Mouse (Mus musculus): ENCODE measurements around the gene Znrf3.
A peak's percentile ranks its signal among the peaks of the same experiment; 100 is the strongest.

Znrf3 gene

DNA sequence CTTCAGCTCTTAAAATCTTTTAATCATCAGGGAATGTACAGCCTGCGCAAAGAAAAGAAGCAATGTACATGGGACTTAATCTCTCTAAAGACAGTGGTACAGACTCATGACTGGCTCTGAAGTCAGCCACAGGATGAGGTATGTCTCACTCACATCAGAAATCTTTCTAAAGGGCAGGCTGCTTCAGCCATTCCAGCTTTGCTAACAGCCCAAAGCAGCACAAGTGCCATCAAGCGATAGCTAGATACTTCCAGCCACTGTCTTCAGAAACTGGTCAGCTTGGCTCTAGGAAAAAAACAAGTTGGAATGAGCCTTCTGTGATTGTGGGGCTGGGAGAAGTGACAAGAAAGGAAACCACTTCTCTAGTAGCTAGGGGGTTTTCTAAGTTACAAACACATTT, 7.0 kb downstream of the Znrf3 start:
- DNase-seq (ENCODE audit: low spot score) = no peak

GRCm38 (mm10) chr11:5436988-5437387, 7.7 kb downstream of the Znrf3 start:
- no peak for DNase-seq (ENCODE audit: low spot score)

DNA sequence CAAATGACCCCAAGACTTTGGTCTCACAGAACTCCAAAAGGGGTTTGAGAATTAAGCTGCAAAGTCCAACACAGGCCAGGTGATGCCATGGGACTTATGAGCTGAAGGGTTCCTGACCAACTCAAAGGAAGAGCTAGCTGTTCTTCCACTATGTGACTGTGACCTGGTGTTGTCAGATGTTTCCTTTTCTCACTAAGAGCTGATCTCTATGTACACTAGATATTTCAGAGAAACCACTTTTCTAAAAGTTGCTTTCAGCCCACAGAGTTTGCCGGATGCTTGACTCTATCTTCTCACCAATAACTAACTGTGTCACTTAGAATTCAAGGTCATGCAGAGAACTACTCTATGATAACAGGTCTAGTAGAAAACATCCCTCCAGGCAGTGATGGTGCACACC, 9.2 kb downstream of the Znrf3 start:
- no peak for DNase-seq (ENCODE audit: low spot score)

DNA sequence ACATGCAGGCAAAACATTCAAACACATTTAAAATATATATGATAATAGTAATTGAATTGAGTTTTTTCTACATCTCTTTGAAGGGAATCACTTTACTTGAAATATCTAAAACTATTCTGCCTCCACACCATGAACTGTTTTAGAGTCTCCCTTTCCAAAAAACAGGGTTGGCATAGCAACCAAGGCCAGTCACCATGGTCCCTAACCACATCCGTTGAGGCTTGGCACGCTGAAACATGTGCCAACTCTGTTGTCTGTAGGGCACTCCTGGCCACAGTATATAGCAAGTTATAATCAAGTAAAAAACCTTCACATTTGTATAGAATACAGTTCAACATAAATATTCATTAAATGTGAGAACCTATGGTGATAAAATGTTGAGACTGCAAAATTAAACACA, 12.3 kb downstream of the Znrf3 start:
- DNase-seq (ENCODE audit: low spot score) = peak; percentile 43

DNA sequence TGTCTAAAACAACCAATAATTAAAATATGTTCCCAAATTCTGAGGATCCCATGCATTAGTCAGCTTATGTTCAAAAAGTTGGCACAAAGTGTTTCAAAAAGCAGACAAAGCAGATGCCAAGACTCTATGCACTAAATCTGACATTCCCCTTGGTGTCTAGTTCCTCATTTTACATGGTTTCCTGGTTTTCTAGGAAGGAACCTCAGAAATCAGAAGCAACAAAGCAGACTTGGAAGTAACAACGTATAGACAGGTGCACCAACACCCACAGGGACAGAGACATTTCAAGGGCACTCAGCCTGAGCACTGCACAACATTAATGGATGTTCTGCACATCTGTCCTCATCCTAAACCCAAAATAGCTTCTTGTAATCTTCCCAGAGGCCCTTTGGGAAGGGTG, 13.8 kb downstream of the Znrf3 start:
- no peak for DNase-seq (ENCODE audit: low spot score)

- DNase-seq (ENCODE audit: low spot score) = no peak
These were observed 15.1 kb downstream of the Znrf3 start for GRCm38 (mm10) chr11:5429396-5430190.

- DNase-seq (ENCODE audit: low spot score) = no peak
These were observed 17.4 kb downstream of the Znrf3 start for GRCm38 (mm10) chr11:5427251-5427650.

- DNase-seq (ENCODE audit: low spot score) = no peak
These were observed 18.3 kb downstream of the Znrf3 start for GRCm38 (mm10) chr11:5426317-5426716.

DNA sequence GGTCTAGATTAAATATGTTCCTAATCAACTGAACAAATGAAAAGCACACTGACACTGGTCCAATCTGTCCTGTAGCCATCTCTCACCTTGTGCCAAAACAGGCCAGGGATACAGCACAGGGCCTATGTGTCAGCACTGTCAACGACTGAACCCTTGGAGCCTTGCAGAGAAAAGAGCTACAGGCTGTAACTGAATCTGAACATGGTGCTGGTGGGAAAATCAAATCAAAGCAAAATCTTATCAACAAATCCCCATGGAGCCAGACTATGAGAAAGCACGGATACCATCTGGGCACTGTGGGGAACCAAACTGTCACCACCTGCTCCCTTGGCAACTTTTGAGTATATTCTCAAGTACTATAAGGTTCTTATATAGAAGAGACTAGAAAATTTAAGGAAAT, 19.5 kb downstream of the Znrf3 start:
- DNase-seq (ENCODE audit: low spot score) = no peak

DNA sequence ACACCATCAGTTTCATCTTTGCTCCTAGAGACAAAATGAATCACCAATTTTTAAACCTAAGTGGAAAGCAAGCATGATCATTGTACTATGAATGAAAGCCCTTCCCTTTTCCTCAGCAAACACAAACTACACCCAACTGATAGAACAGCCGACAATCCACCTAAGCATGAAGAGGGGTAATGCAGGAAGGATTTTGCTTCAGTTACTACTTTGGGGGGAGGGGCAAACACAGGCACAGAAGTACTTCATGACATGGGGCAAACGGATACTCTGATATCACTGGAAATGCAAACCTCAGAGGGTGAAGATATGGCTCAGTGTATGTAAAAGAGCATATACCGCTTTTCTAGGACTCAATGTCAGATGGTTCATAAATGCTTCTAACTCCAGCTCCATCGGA, 20.5 kb downstream of the Znrf3 start:
- no peak for DNase-seq (ENCODE audit: low spot score)

- no peak for DNase-seq (ENCODE audit: low spot score)
These were observed 21.6 kb downstream of the Znrf3 start for GRCm38 (mm10) chr11:5423000-5423399.

DNA sequence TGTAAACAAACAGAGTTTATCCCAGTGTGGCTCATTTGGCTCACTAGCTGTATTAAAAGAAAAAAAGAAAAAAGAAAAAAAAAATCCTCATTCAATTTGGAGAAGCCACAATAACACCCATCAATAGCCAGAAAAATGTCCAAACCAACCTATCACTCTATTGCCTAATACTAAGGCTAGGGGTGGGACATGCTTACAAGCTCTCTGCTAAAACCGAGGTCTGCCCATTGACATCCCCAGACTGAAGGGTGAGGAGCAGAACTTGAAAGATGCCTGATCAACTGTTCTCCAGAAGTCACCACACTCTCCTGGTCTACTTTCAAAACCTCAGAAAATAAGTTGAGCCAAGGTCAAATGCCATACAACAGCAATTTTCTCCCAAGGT, 22.4 kb downstream of the Znrf3 start:
- DNase-seq (ENCODE audit: low spot score) = no peak

DNA sequence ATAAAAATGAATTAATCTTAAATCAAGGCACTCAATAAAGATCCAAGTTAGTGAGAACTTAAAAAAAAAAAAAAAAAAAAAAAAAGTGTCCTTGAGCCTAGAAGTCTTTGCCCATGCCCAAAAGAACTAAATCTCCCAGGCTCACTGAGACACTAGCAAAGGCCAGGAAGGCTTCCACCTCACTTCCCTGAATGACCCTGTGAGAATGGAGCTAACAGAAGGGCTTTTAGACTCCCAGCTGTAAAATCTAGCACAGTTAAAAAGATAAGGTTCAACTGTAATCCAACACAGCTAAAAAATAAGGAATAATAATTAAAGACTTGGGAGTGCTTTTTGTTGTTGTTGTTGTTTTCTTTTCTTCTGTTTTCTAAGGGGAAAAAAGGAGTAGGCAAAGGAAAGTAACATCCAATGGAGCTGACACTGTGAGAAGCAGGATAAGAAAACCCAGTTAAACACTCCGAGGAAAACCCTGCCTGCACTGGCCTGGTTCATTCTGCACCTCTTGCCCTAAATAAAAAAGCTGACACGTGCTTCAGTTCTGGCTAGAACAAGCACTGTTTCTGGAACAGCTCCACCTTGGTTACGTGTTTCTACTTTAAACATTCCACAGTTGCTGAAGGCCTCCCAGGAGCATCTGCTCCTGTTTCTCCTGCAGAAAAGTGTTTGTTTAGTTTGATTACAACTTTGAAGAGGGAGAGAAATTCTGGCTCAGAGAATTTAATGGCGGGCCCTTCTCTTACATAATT, 23.0 kb downstream of the Znrf3 start:
- DNase-seq (ENCODE audit: low spot score) = peak; percentile 85

- DNase-seq (ENCODE audit: low spot score) = peak; percentile 37
These were observed 28.9 kb downstream of the Znrf3 start for GRCm38 (mm10) chr11:5415617-5416338.

- no peak for DNase-seq (ENCODE audit: low spot score)
These were observed 29.6 kb downstream of the Znrf3 start for GRCm38 (mm10) chr11:5414856-5415616.

DNA sequence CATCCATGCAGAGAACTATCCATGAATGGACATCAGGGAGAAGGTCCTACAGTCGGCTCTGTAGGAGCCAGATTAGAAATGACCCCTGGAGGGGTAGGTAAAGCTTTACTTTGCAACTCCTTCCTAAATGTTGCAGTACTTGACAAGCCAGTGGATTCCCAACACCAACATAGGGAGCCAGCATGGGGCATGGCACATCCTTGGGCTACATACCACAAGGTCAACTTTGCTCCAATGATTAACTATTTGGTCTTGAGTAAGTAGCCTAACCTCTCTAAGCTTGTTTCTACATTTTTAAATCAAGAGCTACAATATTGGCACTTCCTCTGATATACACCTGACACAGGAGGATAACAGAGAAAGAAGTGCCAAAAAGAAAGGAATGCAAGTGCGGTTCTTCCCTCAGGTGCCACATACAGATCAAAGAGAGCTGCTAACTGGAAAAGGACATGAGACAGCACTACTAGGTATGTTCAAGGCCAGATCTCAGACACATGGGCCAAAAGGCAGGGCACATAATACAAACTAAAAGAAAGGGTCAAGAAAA, 31.9 kb downstream of the Znrf3 start:
- no peak for DNase-seq (ENCODE audit: low spot score)

DNA sequence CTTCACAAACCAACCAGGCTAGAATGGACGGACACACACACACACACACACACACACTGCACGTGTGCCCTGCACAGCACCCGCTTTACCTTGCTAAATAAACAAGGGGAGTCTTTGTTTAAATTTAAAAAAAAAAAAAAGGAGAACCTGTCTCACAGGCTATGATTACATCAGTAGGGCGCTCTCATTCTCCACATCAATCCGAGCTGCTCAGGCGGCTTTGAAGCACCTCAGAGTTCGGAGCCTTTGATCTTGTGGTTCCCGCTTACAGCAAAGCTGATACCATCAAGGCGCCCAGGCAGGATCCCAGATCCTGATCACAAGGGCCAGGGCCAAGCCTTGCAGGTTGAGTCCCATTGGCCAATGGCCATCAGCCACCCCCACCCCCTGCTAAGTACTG, 33.1 kb downstream of the Znrf3 start:
- peak; percentile 34 for DNase-seq (ENCODE audit: low spot score)

DNA sequence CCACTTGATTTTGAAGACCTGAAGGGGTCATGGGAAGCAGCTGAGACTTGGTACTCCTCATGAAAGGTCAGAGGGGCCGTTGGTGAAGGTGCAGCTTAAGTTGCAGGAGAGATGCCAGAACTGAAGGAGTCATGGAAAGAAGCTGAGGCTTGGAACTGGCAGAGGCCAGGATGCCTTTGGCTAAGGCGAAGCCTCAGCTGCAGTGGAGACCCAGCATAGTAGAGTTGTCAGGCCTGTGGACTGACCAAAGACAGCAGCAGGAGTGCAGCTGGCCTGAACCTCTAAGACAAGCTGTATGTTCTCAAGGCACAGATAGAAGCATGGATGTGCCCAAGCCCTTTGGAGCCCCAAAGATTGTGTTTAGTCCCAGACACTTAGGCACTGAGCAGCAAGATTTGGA, 40.5 kb downstream of the Znrf3 start:
- no peak for DNase-seq (ENCODE audit: low spot score)

GRCm38 (mm10) chr11:5402127-5402733, 42.4 kb downstream of the Znrf3 start:
- peak; percentile 36 for DNase-seq (ENCODE audit: low spot score)

- DNase-seq (ENCODE audit: low spot score) = no peak
These were observed 46.2 kb downstream of the Znrf3 start for GRCm38 (mm10) chr11:5398301-5399053.

All from lung, postnatal 25 days (tissue).